Mouse (Mus musculus) neural tube, embryonic 12.5 days (tissue): ENCODE measurements around the gene Tprn. TPM values are rescaled to one million over a fixed set of nuclear protein-coding genes. Genes with fewer than 3 reads are reported as not detected.
"Not testable (repeated sequence)": the region's sequence is repeated elsewhere in the genome, so short reads cannot be mapped to it uniquely, and the experiment has no call there.

Experiments used
- ATAC-seq: fragments of 200-750 bp; cut with Nextera tagmentation; 2 replicates; pipeline ENCODE4 v1.8.0; 2017; ENCODE audit warnings: low read depth, mild to moderate bottlenecking, moderate TSS enrichment, moderate library complexity; ENCODE audit not compliant: low FRiP score
- H3K27ac ChIP-seq: fragments of 300-500 bp; sonication (generic); 2 replicates; pipeline ENCODE4 v1.5.1; 2016
- H3K27me3 ChIP-seq: fragments of 300-500 bp; sonication (generic); replicated peaks from 2 replicates; pipeline ENCODE4 v1.6.1; 2016; ENCODE audit warnings: mild to moderate bottlenecking
- H3K36me3 ChIP-seq: fragments of 300-500 bp; sonication (generic); 2 replicates; pipeline ENCODE4 v1.6.1; 2016; ENCODE audit warnings: mild to moderate bottlenecking
- H3K4me1 ChIP-seq: fragments of 300-500 bp; sonication (generic); 2 replicates; pipeline ENCODE4 v1.6.1; 2016
- H3K4me2 ChIP-seq: fragments of 300-500 bp; sonication (generic); replicated peaks from 2 replicates; pipeline ENCODE4 v1.6.1; 2016; ENCODE audit warnings: mild to moderate bottlenecking
- H3K4me3 ChIP-seq: fragments of 300-500 bp; sonication (generic); 2 replicates; pipeline ENCODE4 v1.5.1; 2016
- H3K9ac ChIP-seq: fragments of 300-500 bp; sonication (generic); 2 replicates; pipeline ENCODE4 v1.6.1; 2016; ENCODE audit warnings: mild to moderate bottlenecking
- H3K9me3 ChIP-seq: fragments of 300-500 bp; sonication (generic); 2 replicates; pipeline ENCODE4 v1.6.1; 2016; ENCODE audit warnings: mild to moderate bottlenecking
- WGBS: fragments of 180-500 bp; shearing (Covaris S2); methylation state at CpG from one replicate; pipeline ENCODE4 v1.1.7; 2016; 5-methylcytosine and 5-hydroxymethylcytosine counted together
- polyA plus RNA-seq: library from polyadenylated mRNA; unstranded; fragments of >200 nt; fragmentation: Nextera tagmentation; extraction: Ambion mirVana; gene quantifications from 2 replicates; pipeline ENCODE4 v1.2.1, GENCODE M21; 2016

Gene Tprn
- polyA plus RNA-seq, 1 experiment from 2014 or later: 15.2 TPM

DNA sequence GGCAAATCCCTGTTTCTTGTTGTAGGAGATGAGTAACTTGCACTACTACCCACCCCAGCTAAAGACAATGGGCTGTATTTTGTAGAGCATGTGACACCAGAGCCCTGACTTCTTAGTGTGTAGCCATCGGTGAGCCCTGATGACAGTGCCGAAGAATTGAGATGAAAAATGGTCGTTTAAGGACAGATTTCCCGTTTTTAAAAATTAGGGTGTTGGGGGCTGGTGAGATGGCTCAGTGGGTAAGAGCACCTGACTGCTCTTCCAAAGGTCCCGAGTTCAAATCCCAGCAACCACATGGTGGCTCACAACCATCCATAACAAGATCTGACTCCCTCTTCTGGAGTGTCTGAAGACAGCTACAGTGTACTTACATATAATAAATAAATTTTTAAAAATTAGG is 5.2 kb upstream of the Tprn start:
- 86% methylated on average over 5 of the region's 5 CpGs for WGBS
- not testable (repeated sequence) for H3K27me3 ChIP-seq, H3K4me2 ChIP-seq, H3K9me3 ChIP-seq, H3K9ac ChIP-seq, H3K36me3 ChIP-seq, H3K4me3 ChIP-seq, ATAC-seq, H3K27ac ChIP-seq
- H3K4me1 ChIP-seq: peaks cover 21% of the 10 kb centered on the region

DNA sequence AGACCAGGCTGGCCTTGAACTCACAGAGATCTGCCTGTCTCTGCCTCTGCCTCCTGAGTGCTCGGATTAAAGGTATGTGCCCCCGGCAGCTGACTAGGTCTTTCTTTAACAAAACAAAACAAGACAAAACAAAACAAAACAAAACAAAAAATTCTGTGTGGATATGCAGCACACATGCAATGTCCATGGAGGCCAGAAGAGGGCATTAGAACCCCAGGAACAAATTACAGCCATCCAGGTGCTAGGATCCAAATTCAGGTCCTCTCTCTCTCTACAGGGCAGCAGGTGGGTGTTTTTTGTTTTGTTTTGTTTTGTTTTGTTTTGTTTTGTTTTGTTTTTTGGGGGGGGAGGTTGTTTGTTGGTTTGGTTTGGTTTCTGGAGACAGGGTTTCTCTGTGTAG is 3.5 kb upstream of the Tprn start:
- Histone ChIP-seq H3K4me3 (no peak overlapping the region), H3K9me3 (no peaks in the 10 kb centered on the region), H3K27me3 (peaks cover 7% of the 10 kb centered on the region), H3K4me2 (no peak overlapping the region), H3K27ac (no peak overlapping the region), H3K36me3 (no peaks in the 10 kb centered on the region), H3K4me1 (peaks cover 31% of the 10 kb centered on the region), H3K9ac (no peak overlapping the region)
- no peak for ATAC-seq
- WGBS: 66% methylated on average over 2 of the region's 2 CpGs

DNA sequence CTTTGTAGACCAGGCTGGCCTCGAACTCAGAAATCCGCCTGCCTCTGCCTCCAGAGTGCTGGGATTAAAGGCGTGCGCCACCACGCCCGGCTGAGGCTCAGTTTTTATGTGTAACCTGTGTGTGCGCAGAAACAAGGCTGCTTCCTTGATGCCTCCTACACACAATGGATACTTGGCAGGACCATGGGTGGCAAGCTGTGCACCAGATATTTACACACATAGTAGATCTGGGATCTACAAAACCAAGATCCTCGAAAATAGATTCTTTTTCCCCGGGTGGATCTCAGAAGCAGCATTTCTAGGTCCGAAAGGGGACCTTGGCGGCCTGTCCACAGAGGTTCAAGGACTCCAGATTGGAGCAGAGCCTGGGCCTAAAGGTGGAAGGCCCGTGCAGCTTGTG is 548 bp upstream of the Tprn start:
- Histone ChIP-seq H3K4me3 (peak overlapping the region; percentile 78), H3K4me1 (peaks cover 42% of the 10 kb centered on the region), H3K4me2 (peak overlapping the region; percentile 83), H3K9me3 (no peaks in the 10 kb centered on the region), H3K36me3 (no peaks in the 10 kb centered on the region), H3K27ac (no peak overlapping the region), H3K27me3 (peaks cover 13% of the 10 kb centered on the region), H3K9ac (0 out of 2 replicates have a peak overlapping the region, but pooled peaks have one; percentile 40)
- ATAC-seq: 0 out of 2 replicates have a peak, but pooled peaks have one; percentile 3
- WGBS: 49% methylated on average over 12 of the region's 12 CpGs

DNA sequence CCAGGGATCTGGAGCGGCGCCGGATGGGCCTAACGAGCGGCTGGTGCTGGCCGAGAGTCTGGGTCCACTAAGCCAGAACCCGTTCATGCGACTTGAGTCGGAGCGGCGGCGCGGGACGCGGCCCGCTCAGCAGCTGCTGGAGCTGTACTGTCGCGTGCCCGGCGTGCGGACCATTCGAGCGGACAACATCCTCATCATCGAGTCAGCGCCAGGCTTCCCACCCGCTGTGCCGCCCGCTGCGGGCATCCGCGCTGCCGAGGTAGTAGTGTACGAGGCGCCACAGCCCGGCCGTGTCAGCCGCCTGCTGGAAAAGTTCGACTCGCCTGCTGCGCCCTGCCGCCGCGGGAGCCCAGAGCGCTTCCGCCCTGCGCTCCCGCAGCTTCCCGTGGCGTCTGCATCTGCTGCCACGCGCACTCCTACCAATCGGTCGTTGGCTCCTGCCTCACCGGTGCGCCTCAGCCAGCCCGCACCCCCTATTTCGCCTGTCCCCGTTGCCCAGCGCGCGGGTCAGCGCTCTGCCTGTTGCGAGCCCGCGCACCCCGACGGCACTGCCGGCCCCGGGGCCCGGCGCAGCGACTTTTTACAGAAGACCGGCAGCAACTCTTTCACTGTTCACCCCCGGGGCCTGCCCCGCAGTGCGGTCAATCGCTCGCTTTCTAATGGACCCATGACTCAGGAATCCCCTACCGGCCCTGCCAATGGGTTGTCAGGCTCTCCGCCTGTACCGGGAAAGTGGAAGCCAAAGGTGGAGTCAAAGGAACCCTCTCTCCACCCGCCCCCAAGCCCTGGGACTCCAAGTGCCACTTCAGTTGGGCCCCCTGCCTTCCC is 591 bp downstream of the Tprn start:
- under 1% methylated on average over 82 of the region's 82 CpGs for WGBS
- peak overlapping the region; percentile 78 for H3K4me3 ChIP-seq
- H3K27ac ChIP-seq: no peak overlapping the region
- peaks cover 13% of the 10 kb centered on the region for H3K27me3 ChIP-seq
- ATAC-seq: peak; percentile 52; the same call in 1 of the 2 replicates
- H3K4me1 ChIP-seq: peaks cover 46% of the 10 kb centered on the region
- H3K4me2 ChIP-seq: peak overlapping the region; percentile 83
- peaks cover 1% of the 10 kb centered on the region; the same call in 1 of the 2 replicates for H3K36me3 ChIP-seq
- peak overlapping the region; percentile 63 for H3K9ac ChIP-seq
- H3K9me3 ChIP-seq: no peaks in the 10 kb centered on the region

DNA sequence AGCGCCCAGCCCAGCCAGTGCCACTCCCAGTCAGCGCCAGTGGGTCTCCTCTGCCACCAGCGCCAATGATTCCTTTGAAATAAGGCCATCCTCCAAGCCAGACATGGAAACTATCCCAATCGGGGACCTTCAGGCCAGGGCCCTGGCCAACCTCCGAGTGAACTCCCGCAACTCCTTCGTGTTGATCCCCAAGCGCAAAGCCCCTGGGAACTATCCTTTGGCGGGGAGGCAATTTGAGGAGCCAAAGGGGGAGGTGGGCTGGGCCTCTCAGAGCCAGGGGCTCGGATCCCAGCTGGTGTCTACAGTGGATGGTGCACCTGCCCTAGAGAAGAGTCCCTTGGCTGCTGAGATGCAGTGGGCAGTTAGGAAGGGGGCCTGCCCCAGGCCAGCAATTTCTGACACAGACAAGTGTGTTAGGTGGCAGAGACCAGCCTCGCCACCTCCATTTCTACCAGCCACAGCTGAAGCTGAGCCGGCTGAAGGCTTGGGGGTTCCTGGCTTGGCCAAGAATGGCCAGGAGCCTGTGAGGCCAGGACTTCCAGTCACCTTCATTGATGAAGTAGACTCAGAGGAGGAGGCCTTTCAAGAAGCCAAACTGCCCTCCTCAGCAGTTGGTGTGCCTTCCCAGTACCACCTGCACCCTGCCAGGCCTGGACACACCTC is 1.3 kb downstream of the Tprn start:
- H3K4me1 ChIP-seq: peaks cover 46% of the 10 kb centered on the region
- no peaks in the 10 kb centered on the region for H3K9me3 ChIP-seq
- peak overlapping the region; percentile 83 for H3K4me2 ChIP-seq
- no peak overlapping the region for H3K27ac ChIP-seq
- peaks cover 6% of the 10 kb centered on the region for H3K36me3 ChIP-seq
- WGBS: 19% methylated on average over 12 of the region's 12 CpGs
- peaks cover 13% of the 10 kb centered on the region for H3K27me3 ChIP-seq
- no peak for ATAC-seq
- peak overlapping the region; percentile 63 for H3K9ac ChIP-seq
- peak overlapping the region; percentile 78 for H3K4me3 ChIP-seq

DNA sequence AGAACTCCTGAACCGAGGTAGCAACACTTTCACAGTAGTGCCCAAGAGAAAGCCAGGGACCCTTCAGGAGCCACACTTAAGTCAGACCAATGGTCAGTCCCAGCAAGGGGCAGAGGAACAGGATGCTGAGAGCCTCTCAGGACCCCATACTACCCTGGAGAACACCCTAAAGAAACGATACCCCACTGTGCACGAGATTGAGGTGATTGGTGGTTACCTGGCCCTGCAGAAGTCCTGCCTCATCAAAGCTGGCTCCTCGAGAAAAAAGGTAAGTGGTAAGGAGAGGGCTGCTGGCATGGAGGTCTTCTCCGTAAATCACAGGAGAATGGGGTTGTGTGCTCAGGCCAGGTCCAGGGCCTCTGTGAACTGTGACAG is 1.9 kb downstream of the Tprn start:
- peak overlapping the region; percentile 63 for H3K9ac ChIP-seq
- no peaks in the 10 kb centered on the region for H3K9me3 ChIP-seq
- WGBS: 79% methylated on average over 5 of the region's 5 CpGs
- peak overlapping the region; percentile 78; the same call in 1 of the 2 replicates for H3K4me3 ChIP-seq
- H3K27me3 ChIP-seq: peaks cover 13% of the 10 kb centered on the region
- no peak overlapping the region for H3K27ac ChIP-seq
- H3K4me2 ChIP-seq: peak overlapping the region; percentile 83
- no peak for ATAC-seq
- peaks cover 12% of the 10 kb centered on the region for H3K36me3 ChIP-seq
- peaks cover 46% of the 10 kb centered on the region for H3K4me1 ChIP-seq

DNA sequence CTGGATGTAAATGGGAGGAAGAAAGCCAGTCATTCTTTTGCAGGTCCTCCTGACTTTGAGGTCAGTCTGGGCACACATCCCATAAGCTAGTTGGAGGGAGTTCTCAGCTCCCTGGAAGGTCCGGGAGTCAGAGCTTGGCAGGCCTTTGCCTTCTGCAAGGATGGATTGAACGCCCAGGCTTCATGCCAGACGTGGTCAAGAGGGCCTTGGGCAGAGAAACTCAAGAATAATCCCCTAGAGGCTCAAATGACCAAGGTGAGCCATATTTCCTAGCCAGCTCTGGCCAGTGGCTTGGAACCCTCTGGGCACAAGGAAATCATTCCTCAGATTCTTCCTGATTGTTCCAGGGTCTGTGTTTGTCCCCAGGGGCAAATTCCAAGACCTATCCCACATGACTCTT is 2.4 kb downstream of the Tprn start:
- Histone ChIP-seq H3K4me3 (no peak overlapping the region), H3K27me3 (peaks cover 13% of the 10 kb centered on the region), H3K4me2 (peak overlapping the region; percentile 83), H3K9ac (peak overlapping the region; percentile 6; the same call in 1 of the 2 replicates), H3K9me3 (no peaks in the 10 kb centered on the region), H3K4me1 (peaks cover 46% of the 10 kb centered on the region), H3K27ac (no peak overlapping the region), H3K36me3 (peaks cover 17% of the 10 kb centered on the region)
- no peak for ATAC-seq
- 80% methylated on average over 3 of the region's 3 CpGs for WGBS

DNA sequence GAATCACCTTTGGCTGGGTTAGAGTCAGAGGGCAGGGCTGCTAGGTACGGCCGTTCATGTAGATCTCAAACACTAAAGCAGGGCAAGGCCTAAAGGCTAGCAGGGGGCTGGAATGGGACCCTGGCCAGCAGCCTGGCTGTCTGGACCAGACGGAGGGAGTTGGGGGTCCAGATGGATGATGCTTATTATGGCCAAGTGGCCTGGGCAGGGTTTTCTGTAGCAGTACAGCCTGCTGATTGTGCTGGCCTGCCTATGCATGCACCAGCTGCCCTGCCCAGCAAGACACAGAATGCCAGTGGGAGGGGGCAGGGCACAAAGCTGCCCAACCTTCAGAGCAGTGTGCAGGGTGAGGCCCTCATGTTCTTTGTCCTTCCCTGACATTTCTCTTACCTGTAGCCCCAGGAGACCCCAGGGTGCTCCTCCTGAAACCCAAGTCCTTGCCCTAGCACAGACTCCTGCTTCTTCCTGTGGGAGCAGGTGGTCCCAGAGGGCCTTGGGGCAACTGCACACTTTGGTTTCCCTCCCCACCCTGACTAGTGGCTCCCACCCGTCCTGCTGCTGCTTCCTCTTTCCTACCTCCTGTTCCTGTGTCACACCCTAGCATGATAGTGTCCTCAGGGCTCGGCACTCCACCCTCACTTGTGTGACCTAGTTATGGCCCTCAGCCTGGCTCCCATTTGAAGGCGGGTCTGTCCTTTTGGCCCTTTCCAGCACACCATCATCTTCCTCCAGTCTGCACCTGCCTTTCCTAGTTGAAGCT is 3.7 kb downstream of the Tprn start:
- Histone ChIP-seq H3K36me3 (peaks cover 25% of the 10 kb centered on the region), H3K4me2 (peak overlapping the region; percentile 45), H3K9me3 (no peaks in the 10 kb centered on the region), H3K9ac (peak overlapping the region; percentile 49), H3K4me3 (no peak overlapping the region), H3K4me1 (peaks cover 52% of the 10 kb centered on the region), H3K27ac (no peak overlapping the region), H3K27me3 (peaks cover 13% of the 10 kb centered on the region)
- ATAC-seq: no peak
- WGBS: 68% methylated on average over 6 of the region's 6 CpGs

DNA sequence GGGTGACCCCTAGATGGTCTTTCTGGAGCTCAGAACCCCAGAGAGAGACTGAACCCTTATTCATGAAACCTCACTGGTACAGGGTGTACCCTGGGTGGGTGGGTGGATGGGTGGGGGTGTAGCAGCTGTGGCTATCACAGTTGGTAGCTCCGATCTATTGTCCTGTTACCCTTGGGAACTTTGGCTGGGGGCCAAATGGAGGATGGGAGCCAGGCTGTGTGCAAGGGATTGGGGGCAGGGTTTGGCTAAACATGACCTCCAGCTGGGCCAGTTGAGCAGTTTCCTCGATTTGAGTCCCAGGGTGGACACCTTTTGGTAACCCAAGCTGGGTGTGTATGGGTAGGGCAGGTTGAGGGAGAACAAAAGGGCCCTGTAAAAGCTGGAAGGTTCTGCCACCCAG is 4.3 kb downstream of the Tprn start:
- 49% methylated on average over 2 of the region's 2 CpGs for WGBS
- peaks cover 25% of the 10 kb centered on the region for H3K36me3 ChIP-seq
- no peak overlapping the region for H3K27ac ChIP-seq
- 0 out of 2 replicates have a peak overlapping the region, but pooled peaks have one; percentile 49 for H3K9ac ChIP-seq
- H3K27me3 ChIP-seq: peaks cover 13% of the 10 kb centered on the region
- no peak overlapping the region for H3K4me3 ChIP-seq
- H3K9me3 ChIP-seq: no peaks in the 10 kb centered on the region
- H3K4me2 ChIP-seq: peak overlapping the region; percentile 45
- no peak for ATAC-seq
- peaks cover 59% of the 10 kb centered on the region for H3K4me1 ChIP-seq

DNA sequence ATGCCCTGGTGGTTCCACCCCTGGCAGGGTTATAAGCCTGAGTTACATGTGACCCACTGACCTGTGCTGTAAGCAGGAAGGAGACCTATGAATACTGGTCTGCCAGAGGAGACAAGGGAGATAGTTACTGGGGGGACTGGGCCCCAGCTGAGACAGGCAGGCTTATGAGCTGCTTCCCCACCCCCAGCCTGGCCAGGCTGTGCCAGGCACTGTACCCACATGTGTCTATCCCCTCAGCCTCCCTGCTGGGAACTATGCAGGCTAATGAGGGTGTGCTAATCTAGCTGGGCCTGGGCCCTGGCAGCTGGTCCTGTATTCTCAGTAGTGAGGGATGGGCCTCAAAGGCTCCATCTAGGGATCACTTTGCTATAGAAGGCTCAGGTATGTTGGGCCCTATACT is 4.8 kb downstream of the Tprn start:
- Histone ChIP-seq H3K36me3 (peaks cover 25% of the 10 kb centered on the region), H3K4me2 (peak overlapping the region; percentile 45), H3K27me3 (peaks cover 13% of the 10 kb centered on the region), H3K9me3 (no peaks in the 10 kb centered on the region), H3K4me3 (no peak overlapping the region), H3K9ac (0 out of 2 replicates have a peak overlapping the region, but pooled peaks have one; percentile 19), H3K27ac (no peak overlapping the region), H3K4me1 (peaks cover 59% of the 10 kb centered on the region)
- no peak for ATAC-seq

DNA sequence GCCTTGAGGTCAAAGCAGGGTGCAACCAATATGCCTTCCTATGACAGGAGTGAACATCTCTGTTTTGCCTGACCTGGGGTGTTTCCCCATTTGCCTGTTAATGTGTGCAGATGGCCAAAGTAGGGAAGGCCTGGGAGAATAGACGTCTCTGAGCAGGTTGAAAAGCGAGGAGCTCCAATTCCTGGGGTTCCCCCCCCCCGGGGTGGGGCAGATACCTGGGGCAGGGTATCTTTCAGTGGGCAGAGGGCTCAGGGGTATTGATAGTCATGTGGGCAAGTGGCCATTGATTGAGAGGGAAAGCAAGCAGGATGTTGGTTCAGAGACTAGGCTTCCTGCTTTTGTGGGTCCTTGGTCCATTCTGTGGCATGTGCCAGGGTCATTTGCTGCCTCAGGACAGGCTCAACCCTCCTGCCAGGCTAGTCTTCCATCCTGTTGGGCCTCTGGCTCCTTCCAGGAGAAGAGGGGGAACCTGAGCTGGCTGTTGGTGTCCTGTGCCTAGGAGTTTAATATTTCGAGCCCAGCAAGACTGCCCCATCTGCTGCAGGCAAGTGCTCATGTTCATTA is 5.4 kb downstream of the Tprn start:
- no peaks in the 10 kb centered on the region for H3K9me3 ChIP-seq
- H3K27me3 ChIP-seq: peaks cover 13% of the 10 kb centered on the region
- peak overlapping the region; percentile 45 for H3K4me2 ChIP-seq
- no peak for ATAC-seq
- no peak overlapping the region for H3K4me3 ChIP-seq
- H3K9ac ChIP-seq: no peak overlapping the region
- 80% methylated on average over 4 of the region's 4 CpGs for WGBS
- peaks cover 59% of the 10 kb centered on the region for H3K4me1 ChIP-seq
- H3K27ac ChIP-seq: no peak overlapping the region
- H3K36me3 ChIP-seq: peaks cover 25% of the 10 kb centered on the region
